Mouse (Mus musculus): ENCODE data around the gene Akr1a1. TPM values are rescaled to one million over a fixed set of nuclear protein-coding genes. Genes with fewer than 3 reads are reported as not detected.

The Akr1a1 gene
- 112 TPM for polyA plus RNA-seq (2014; fragmentation: Illumina TruSeq; extraction: RNeasy Lipid Tissue Mini Kit (QIAGEN cat#74804); ENCODE audit: low read depth, low replicate concordance)

DNA sequence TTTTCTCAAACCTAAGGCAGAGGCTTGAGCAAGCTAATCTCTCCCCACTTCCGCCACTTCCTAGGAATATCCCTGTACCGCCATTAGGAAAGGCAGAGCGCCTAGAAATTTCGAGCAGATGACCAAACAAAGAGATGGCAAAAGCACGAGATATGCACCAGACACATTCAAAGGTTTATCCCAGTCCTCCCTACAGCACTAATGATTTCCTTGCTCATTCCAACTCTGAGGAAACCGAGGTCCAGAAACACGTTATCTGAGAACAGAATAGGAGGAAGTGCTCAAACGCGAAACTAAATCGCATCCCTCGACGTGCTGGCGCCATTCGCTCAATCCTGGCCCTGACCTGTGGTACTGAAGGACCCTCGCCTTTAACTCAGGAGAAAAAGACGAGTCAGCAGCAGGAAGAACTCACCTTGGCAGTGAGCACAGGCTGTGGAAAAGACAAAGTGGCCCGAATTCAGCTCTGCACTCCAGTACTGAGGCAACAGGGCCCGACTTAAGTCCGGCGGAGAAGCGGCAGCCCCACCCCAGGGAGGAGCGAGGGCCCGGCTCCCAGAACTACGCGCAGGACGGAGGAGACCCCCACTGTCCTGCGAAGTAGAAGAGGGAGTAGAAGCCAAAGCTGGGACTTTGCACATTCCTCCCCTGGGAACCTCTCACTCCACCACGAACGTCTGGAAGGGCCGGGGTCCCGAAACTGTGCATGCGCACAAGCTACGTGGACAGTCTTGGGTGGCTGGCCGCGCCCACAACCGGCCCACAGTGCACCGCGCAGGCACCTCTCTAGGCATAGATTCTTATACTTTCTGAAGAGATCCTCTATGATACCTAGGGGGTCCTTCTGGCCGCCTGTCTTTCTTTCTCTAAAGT lies at the start of gene Akr1a1:
TSS of gene Akr1a1 (minus strand) at position 757 of the 873 bp plus-strand sequence.

DNA sequence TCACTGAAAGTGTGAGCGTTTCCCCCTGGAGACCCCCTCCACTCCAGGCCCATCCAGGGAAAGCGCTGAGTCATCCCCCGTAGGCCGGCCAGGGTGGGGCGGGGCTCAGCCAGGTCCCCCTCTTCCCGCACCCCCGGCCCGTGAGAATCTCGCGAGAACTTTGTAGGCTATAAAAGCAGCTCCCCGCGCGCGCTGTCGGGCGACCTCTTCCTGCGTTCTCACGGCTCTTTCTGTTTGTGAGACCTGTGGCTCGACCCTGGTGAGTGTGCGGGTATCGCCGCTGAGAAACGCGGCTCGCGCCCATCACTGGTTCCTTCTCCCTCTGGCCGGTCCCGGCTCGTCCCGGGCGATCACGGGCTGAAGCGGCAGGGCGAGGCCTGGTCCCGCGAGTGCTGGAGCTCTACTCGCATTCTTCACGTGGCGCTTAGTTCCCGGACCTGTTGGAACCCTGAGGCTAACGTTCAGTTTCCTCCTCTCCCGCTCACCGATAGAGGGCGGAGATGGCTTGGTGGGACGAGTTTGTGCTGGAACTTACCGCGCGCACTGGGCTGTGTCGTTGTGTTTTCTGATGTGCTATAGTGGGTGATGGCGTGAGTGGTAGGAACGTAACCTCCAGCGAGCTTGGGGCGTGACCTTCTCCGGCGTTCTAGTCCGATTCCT lies 34.1 kb upstream of the Akr1a1 start, which contains the start of gene Prdx1:
TSS of gene Prdx1 (plus strand) at position 143 of the 660 bp plus-strand sequence.

DNA sequence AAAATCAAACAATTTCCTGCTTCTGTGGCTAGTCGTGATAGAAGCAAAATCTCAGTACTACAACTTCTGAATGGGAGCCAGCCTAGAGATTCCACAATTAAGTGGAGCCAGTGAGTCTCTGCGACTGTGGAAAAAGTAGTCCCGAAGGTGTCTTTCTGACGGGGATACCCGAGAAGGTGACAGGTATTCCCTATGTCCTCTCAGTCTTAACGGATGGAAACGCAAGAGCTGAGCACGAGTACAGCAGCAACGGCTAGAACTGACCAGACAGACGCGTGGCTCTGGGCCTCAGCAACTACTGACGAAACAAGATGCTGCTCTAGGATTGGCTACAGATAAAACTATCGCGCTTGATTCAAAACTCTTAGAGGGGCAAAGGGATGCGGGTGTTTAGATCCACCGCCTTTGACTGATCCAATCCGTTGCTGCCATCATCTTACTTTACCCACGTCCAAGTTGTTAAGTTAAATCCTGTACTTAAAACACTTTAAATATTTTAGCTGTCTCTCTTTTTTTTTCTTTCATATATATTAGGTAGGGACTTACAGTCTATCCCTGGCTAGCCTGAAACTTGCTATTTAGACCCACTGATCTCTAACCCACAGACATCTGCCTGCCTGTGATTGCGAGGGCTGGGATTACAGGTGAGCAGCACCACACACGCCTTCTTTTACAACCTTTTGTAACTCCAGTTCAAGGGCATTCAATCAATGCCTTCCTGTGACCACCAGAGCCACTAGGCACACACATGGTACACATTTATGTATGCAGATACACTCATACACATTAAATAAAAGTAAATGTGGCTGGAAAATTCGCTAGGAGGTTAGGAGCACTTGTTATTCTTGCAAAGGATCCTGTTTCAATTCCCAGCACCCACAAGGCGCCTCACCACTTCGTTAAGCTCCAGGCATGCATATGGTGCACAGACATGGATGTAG lies 23.5 kb downstream of the Akr1a1 start, which contains the start of gene Nasp:
TSS of gene Nasp (minus strand) at position 220 of the 941 bp plus-strand sequence.

DNA sequence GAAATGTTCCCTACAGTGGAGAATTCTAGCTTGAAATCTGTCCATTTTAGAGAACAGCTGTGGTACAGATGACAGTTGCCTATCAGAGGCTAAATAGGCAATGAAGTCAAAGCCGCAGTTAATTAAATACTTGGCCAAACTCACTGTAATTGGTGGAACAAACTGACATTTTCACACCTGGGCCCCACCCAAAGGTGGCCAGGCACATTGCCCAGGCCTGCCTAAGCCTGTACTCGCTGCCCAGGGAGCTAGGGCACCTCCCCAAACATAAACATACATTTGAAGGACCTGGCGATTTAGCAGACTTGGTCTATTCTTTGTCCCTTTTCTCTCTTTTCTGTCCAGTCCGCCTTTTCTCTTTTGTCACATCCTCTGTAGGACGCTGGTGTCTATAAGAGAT lies 55.1 kb downstream of the Akr1a1 start, which contains the start of gene Ccdc17:
TSS of gene Ccdc17 (plus strand) at position 276 of the 400 bp plus-strand sequence.

Other genes starting within 250 kb of the Akr1a1 start
- gene Mast2, start 187.5 kb downstream of the Akr1a1 start, polyA plus RNA-seq (2014; fragmentation: Illumina TruSeq; extraction: RNeasy Lipid Tissue Mini Kit (QIAGEN cat#74804); ENCODE audit: low read depth, low replicate concordance) = 58.9 TPM
- 35.3 TPM for gene Ipp, start 144.1 kb downstream of the Akr1a1 start, polyA plus RNA-seq (2014; fragmentation: Illumina TruSeq; extraction: RNeasy Lipid Tissue Mini Kit (QIAGEN cat#74804); ENCODE audit: low read depth, low replicate concordance)
- 43.1 TPM for gene Tmem69, start 95.7 kb downstream of the Akr1a1 start, polyA plus RNA-seq (2014; fragmentation: Illumina TruSeq; extraction: RNeasy Lipid Tissue Mini Kit (QIAGEN cat#74804); ENCODE audit: low read depth, low replicate concordance)
- gene Gpbp1l1, start 94.0 kb downstream of the Akr1a1 start, polyA plus RNA-seq (2014; fragmentation: Illumina TruSeq; extraction: RNeasy Lipid Tissue Mini Kit (QIAGEN cat#74804); ENCODE audit: low read depth, low replicate concordance) = 79.2 TPM
- gene Ccdc17, start 55.0 kb downstream of the Akr1a1 start, polyA plus RNA-seq (2014; fragmentation: Illumina TruSeq; extraction: RNeasy Lipid Tissue Mini Kit (QIAGEN cat#74804); ENCODE audit: low read depth, low replicate concordance) = 1.3 TPM
- gene Nasp, start 23.7 kb downstream of the Akr1a1 start, polyA plus RNA-seq (2014; fragmentation: Illumina TruSeq; extraction: RNeasy Lipid Tissue Mini Kit (QIAGEN cat#74804); ENCODE audit: low read depth, low replicate concordance) = 1,868 TPM
- 511 TPM for gene Prdx1, start 33.9 kb upstream of the Akr1a1 start, polyA plus RNA-seq (2014; fragmentation: Illumina TruSeq; extraction: RNeasy Lipid Tissue Mini Kit (QIAGEN cat#74804); ENCODE audit: low read depth, low replicate concordance)
- gene Mmachc, start 56.7 kb upstream of the Akr1a1 start, polyA plus RNA-seq (2014; fragmentation: Illumina TruSeq; extraction: RNeasy Lipid Tissue Mini Kit (QIAGEN cat#74804); ENCODE audit: low read depth, low replicate concordance) = 27.0 TPM
- gene Ccdc163, start 56.8 kb upstream of the Akr1a1 start, polyA plus RNA-seq (2014; fragmentation: Illumina TruSeq; extraction: RNeasy Lipid Tissue Mini Kit (QIAGEN cat#74804); ENCODE audit: low read depth, low replicate concordance) = 93.6 TPM
- gene Tesk2, start 69.3 kb upstream of the Akr1a1 start, polyA plus RNA-seq (2014; fragmentation: Illumina TruSeq; extraction: RNeasy Lipid Tissue Mini Kit (QIAGEN cat#74804); ENCODE audit: low read depth, low replicate concordance) = 24.2 TPM
- gene Toe1, start 156.0 kb upstream of the Akr1a1 start, polyA plus RNA-seq (2014; fragmentation: Illumina TruSeq; extraction: RNeasy Lipid Tissue Mini Kit (QIAGEN cat#74804); ENCODE audit: low read depth, low replicate concordance) = 9.3 TPM
- 1.1 TPM for gene Mutyh, start 156.0 kb upstream of the Akr1a1 start, polyA plus RNA-seq (2014; fragmentation: Illumina TruSeq; extraction: RNeasy Lipid Tissue Mini Kit (QIAGEN cat#74804); ENCODE audit: low read depth, low replicate concordance)
- 0.29 TPM for gene Hpdl, start 170.0 kb upstream of the Akr1a1 start, polyA plus RNA-seq (2014; fragmentation: Illumina TruSeq; extraction: RNeasy Lipid Tissue Mini Kit (QIAGEN cat#74804); ENCODE audit: low read depth, low replicate concordance)
- gene Zswim5, start 225.7 kb upstream of the Akr1a1 start, polyA plus RNA-seq (2014; fragmentation: Illumina TruSeq; extraction: RNeasy Lipid Tissue Mini Kit (QIAGEN cat#74804); ENCODE audit: low read depth, low replicate concordance) = 3.1 TPM

All from testis, adult 10 weeks (tissue).